Mouse (Mus musculus) forebrain, postnatal 0 days (tissue): ENCODE data around the gene Gabbr2. TPM values are rescaled to one million over a fixed set of nuclear protein-coding genes. Genes with fewer than 3 reads are reported as not detected.

ENCODE experiments used
- ATAC-seq: fragments of 200-750 bp; cut with Nextera tagmentation; 2 replicates; pipeline ENCODE4 v1.8.0; 2017; ENCODE audit warnings: mild to moderate bottlenecking, moderate library complexity
- DNase-seq: peaks from one replicate; pipeline ENCODE4 v3.0.0-alpha.2; 2015
- H3K27ac ChIP-seq: fragments of 300-500 bp; sonication (generic); 2 replicates; pipeline ENCODE4 v1.5.1; 2014; ENCODE audit warnings: low read depth, mild to moderate bottlenecking, antibody characterized with exemption, low read length, moderate library complexity, mixed read lengths
- H3K27me3 ChIP-seq: fragments of 300-500 bp; sonication (generic); 2 replicates; pipeline ENCODE4 v1.6.1; 2014; ENCODE audit warnings: mild to moderate bottlenecking, low read length, mixed read lengths; ENCODE audit not compliant: insufficient read depth
- H3K36me3 ChIP-seq: fragments of 300-500 bp; sonication (generic); 2 replicates; pipeline ENCODE4 v1.6.1; 2014; ENCODE audit warnings: mild to moderate bottlenecking, moderate library complexity; ENCODE audit not compliant: insufficient read depth
- H3K4me1 ChIP-seq: fragments of 300-500 bp; sonication (generic); 2 replicates; pipeline ENCODE4 v1.6.1; 2014; ENCODE audit warnings: antibody characterized with exemption; ENCODE audit not compliant: insufficient read depth
- H3K4me2 ChIP-seq: fragments of 300-500 bp; sonication (generic); 2 replicates; pipeline ENCODE4 v1.6.1; 2014; ENCODE audit warnings: low read depth, mild to moderate bottlenecking, moderate library complexity
- H3K4me3 ChIP-seq: fragments of 300-500 bp; sonication (generic); 2 replicates; pipeline ENCODE4 v1.5.1; 2014; ENCODE audit warnings: low read depth, low read length, mixed read lengths
- H3K9ac ChIP-seq: fragments of 300-500 bp; sonication (generic); 2 replicates; pipeline ENCODE4 v1.6.1; 2014; ENCODE audit warnings: mild to moderate bottlenecking
- H3K9me3 ChIP-seq: fragments of 300-500 bp; sonication (generic); 2 replicates; pipeline ENCODE4 v1.6.1; 2016; ENCODE audit warnings: low read length
- CTCF ChIP-seq: sonication (generic); IDR thresholded peaks from 2 replicates; pipeline ENCODE4 v1.5.1; 2016; ENCODE audit warnings: antibody characterized with exemption, control low read depth, low read depth
- WGBS: fragments of 180-500 bp; shearing (Covaris S2); extraction: QIAGEN DNeasy Blood & Tissue Kit; methylation state at CpG from one replicate; pipeline ENCODE4 v1.1.7; 2014; 5-methylcytosine and 5-hydroxymethylcytosine counted together
- polyA plus RNA-seq: library from polyadenylated mRNA; unstranded; fragments of >200 nt; fragmentation: Nextera tagmentation; extraction: Ambion mirVana; gene quantifications from 2 replicates; pipeline ENCODE4 v1.2.1, GENCODE M21; 2015
- total RNA-seq: library from RNA; depleted of rRNA; stranded (reverse); fragments of >200 nt; gene quantifications from 2 replicates; pipeline ENCODE4 v1.2.3, GENCODE M21; 2014

Gene Gabbr2
- total and polyA plus RNA-seq, 2 experiments from 2014 or later = 14.7 to 65.3 TPM

DNA sequence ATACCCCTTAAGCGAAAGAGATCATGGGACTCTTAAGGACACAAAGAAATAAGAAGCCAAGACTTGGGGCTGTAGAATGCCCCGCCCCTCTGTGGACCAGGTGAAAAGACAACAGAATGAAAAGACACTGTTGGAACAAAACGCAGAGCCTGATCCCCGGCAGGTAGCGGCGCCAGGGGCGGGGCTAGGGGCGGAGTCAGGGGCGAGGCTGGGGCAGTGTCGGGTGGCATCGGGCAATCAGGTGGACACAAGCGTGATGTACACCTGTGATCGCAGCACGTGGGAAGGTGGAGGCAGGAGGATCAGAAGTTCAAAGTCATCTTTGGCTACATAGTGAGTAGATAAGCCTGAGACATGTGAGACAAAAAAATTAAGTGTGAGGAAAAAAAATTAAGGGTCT is 217.0 kb downstream of the Gabbr2 start:
- 25% methylated on average over 14 of the region's 14 CpGs for WGBS
- no peak overlapping the region for H3K27ac ChIP-seq
- DNase-seq = no peak
- no peak for ATAC-seq
- H3K9me3 ChIP-seq = no peaks in the 10 kb centered on the region
- no peaks in the 10 kb centered on the region for H3K4me1 ChIP-seq
- H3K36me3 ChIP-seq = no peaks in the 10 kb centered on the region
- H3K27me3 ChIP-seq = no peaks in the 10 kb centered on the region
- no peak overlapping the region for H3K9ac ChIP-seq
- no peak overlapping the region for H3K4me3 ChIP-seq
- no peak overlapping the region for H3K4me2 ChIP-seq
- TF ChIP-seq CTCF = no peak

DNA sequence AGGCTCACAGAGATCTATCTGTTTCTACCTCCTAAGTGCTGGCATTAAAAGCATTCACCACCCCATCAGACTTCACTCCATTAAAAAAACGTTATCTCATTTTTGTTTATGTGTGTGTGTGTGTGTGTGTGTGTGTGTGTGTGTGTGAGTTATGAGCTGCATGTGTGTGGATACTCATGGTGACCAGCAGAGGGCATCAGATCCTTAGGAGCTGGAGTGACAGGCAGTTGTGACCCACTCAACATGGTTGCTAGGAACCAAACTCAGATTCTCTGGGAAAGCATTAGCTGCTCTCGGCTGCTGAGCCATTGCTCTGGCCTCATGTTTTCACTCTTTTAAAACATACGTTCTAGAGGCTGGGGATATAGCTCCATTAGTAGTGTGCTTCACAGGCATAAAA is 218.4 kb downstream of the Gabbr2 start:
- 85% methylated on average over 3 of the region's 3 CpGs for WGBS
- TF ChIP-seq CTCF = peak; percentile 55
- DNase-seq = no peak

DNA sequence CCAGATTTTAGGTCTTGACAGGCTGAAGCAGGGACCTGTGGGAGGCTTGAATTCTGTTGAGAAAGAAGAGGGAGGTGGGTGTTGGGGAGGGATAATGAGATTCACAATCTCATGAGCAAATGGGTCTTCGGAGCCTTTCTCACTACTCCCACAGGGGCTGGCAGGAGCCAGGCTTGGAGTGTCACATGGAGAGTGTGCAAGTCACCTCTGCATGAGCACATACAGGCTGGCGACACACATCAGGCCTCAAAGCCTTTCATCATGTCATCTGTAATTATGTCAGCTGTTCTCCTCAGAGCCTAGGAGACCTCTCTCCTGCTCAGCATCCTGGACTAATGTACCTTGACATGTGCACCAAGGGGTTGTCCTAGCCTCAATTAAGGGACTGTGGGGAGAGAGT is 219.1 kb downstream of the Gabbr2 start:
- Histone ChIP-seq H3K36me3 (no peaks in the 10 kb centered on the region), H3K27ac (no peak overlapping the region), H3K4me3 (no peak overlapping the region), H3K27me3 (no peaks in the 10 kb centered on the region), H3K9ac (no peak overlapping the region), H3K4me2 (no peak overlapping the region), H3K4me1 (no peaks in the 10 kb centered on the region), H3K9me3 (no peaks in the 10 kb centered on the region)
- 73% methylated on average over 2 of the region's 2 CpGs for WGBS
- no peak for TF ChIP-seq CTCF
- no peak for DNase-seq
- no peak for ATAC-seq

More for the DNA sequence above, 218.4 kb downstream of the Gabbr2 start:
- H3K4me3 ChIP-seq = no peak overlapping the region
- H3K27ac ChIP-seq = no peak overlapping the region
- H3K9me3 ChIP-seq = no peaks in the 10 kb centered on the region
- no peaks in the 10 kb centered on the region for H3K36me3 ChIP-seq
- H3K9ac ChIP-seq = no peak overlapping the region
- no peak for ATAC-seq
- no peak overlapping the region for H3K4me2 ChIP-seq
- no peaks in the 10 kb centered on the region for H3K4me1 ChIP-seq
- H3K27me3 ChIP-seq = no peaks in the 10 kb centered on the region

DNA sequence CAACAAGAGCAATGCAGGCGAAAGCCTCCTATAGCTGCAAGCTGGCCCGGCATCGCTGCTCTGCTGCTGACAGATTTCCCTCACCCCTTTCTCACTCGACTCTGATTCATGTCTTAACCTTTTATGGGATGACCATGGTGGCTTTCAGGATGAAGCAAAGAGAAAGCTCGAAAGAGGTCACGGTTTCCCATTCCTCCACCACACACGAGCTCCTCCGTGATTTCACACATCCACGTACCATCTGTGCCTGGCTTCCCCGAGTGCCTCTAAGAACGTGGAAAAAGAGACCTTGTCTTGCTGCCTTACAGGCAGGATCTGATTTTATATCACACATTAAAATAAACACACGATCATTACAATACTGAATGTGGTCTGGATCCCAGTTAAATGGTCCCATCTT is 220.6 kb downstream of the Gabbr2 start:
- Histone ChIP-seq H3K9ac (no peak overlapping the region), H3K36me3 (no peaks in the 10 kb centered on the region), H3K4me1 (no peaks in the 10 kb centered on the region), H3K27me3 (no peaks in the 10 kb centered on the region), H3K4me3 (no peak overlapping the region), H3K27ac (no peak overlapping the region), H3K4me2 (no peak overlapping the region), H3K9me3 (no peaks in the 10 kb centered on the region)
- 65% methylated on average over 12 of the region's 12 CpGs for WGBS
- ATAC-seq (no peak), DNase-seq (no peak)
- no peak for TF ChIP-seq CTCF

DNA sequence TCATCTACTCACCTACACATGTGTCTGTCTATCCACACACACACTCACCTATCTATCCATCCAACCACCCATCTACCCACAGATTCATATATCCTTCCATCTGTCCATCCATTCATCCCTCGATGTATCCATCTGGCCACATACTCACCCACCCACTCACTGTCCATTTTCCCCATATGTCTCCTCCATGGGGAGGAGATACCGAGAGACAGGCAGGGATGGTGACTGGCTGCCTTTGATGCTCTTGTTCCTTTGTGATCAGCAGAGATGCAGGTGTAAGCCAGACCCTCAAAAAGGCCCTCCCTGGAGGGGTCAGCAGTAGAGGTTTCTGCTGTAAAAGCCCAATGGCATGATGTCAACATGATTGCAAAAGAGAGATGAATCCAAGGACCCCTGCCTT is 221.0 kb downstream of the Gabbr2 start:
- H3K4me1 ChIP-seq = no peaks in the 10 kb centered on the region
- no peak for TF ChIP-seq CTCF
- WGBS = 73% methylated on average over 2 of the region's 2 CpGs
- H3K9ac ChIP-seq = no peak overlapping the region
- DNase-seq (no peak), ATAC-seq (no peak)
- H3K27ac ChIP-seq = no peak overlapping the region
- no peaks in the 10 kb centered on the region for H3K27me3 ChIP-seq
- H3K4me2 ChIP-seq = no peak overlapping the region
- H3K4me3 ChIP-seq = no peak overlapping the region
- H3K9me3 ChIP-seq = no peaks in the 10 kb centered on the region
- H3K36me3 ChIP-seq = no peaks in the 10 kb centered on the region

DNA sequence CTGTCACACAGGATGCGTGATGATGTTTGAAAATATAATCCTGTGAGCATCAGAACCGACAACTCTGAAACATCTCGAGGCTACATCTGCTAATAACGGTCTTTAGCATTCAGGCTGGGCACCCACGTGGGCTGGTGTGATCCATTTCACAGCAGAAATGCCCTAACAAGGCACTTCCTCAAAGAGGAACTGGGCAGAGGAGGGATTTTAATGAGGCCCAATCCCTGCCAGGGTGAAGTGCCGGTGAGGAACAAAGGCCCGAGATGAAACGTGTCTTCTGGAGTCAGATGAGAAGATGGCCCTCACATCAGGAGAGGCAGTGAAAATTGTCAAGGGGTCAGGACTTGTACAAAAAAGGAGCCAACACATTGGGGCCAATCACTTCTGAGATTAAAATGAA is 221.6 kb downstream of the Gabbr2 start:
- ATAC-seq = no peak
- Histone ChIP-seq H3K36me3 (no peaks in the 10 kb centered on the region), H3K4me2 (no peak overlapping the region), H3K27me3 (no peaks in the 10 kb centered on the region), H3K27ac (no peak overlapping the region), H3K9ac (no peak overlapping the region), H3K9me3 (no peaks in the 10 kb centered on the region), H3K4me1 (no peaks in the 10 kb centered on the region), H3K4me3 (no peak overlapping the region)
- TF ChIP-seq CTCF = no peak
- DNase-seq = no peak
- WGBS = 73% methylated on average over 8 of the region's 8 CpGs

DNA sequence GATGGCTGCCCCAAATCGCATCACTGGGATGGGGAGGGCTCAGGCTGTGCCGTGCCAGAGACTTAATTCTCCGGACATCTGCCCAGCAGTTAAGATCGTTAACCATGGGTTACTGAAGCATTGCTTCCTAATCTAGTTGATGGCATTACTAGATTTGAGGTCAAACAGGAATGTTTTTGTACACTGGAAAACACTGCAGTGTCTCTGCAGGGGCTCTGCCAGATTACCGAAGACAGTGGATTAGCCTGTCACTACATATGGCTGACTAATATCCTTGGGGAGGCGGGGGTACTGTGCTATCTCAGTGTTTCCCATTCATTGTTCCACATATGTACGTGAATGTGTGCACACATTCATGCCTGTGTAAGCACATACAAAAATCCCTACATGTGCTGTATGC is 225.3 kb downstream of the Gabbr2 start:
- Histone ChIP-seq H3K4me2 (no peak overlapping the region), H3K4me3 (no peak overlapping the region), H3K36me3 (no peaks in the 10 kb centered on the region), H3K9ac (no peak overlapping the region), H3K9me3 (no peaks in the 10 kb centered on the region), H3K27ac (no peak overlapping the region), H3K27me3 (no peaks in the 10 kb centered on the region), H3K4me1 (no peaks in the 10 kb centered on the region)
- TF ChIP-seq CTCF = no peak
- 51% methylated on average over 7 of the region's 7 CpGs for WGBS
- DNase-seq (no peak), ATAC-seq (no peak)

DNA sequence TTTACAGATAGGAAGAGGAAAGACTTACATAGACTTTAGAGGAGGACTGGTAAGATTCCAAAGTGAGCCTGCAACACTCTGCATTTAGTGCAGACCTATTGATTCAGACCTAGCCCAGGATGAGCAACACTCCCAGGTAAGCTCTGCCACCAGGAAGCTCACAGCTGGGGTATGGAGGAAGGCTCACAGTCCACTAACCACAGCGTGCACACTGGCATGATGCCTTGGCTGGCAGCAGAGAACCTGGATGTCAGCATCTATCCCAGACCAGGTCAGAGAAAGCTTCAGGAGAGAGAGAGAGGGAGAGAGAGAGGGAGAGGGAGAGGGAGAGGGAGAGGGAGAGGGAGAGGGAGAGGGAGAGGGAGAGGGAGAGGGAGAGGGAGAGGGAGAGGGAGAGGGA is 231.8 kb downstream of the Gabbr2 start:
- Histone ChIP-seq H3K27me3 (no peaks in the 10 kb centered on the region), H3K36me3 (no peaks in the 10 kb centered on the region), H3K9ac (no peak overlapping the region), H3K4me2 (no peak overlapping the region), H3K4me3 (no peak overlapping the region), H3K4me1 (no peaks in the 10 kb centered on the region), H3K9me3 (no peaks in the 10 kb centered on the region), H3K27ac (no peak overlapping the region)
- TF ChIP-seq CTCF = no peak
- WGBS = 81% methylated on average over 1 of the region's 1 CpGs
- ATAC-seq (no peak), DNase-seq (no peak)
